Mouse (Mus musculus) heart, adult 9 months (tissue): ENCODE data around the gene Hist1h1b.
"Not testable (repeated sequence)": the region's sequence is repeated elsewhere in the genome, so short reads cannot be mapped to it uniquely, and the experiment has no call there.

Experiments
- DNase-seq, 2 experiments: peaks; one replicate each; pipeline ENCODE4 v3.0.0; 2022; ENCODE audit warnings: low spot score in 2 of 2

Gene Hist1h1b

GRCm38 (mm10) chr13:21782361-21783254, 2.2 kb upstream of the Hist1h1b start:
- not testable (repeated sequence) for DNase-seq

- no peak for DNase-seq
Observed at GRCm38 (mm10) chr13:21781639-21782038, 1.2 kb upstream of the Hist1h1b start.

- DNase-seq: no peak
Observed at GRCm38 (mm10) chr13:21781021-21781555, 663 bp upstream of the Hist1h1b start.

- DNase-seq: peak; percentile 77 to 88
Observed at GRCm38 (mm10) chr13:21778814-21779766, 1.3 kb downstream of the Hist1h1b start.

- no peak for DNase-seq
Observed at GRCm38 (mm10) chr13:21755707-21756106, 24.7 kb downstream of the Hist1h1b start.

- DNase-seq: not testable (repeated sequence)
Observed at GRCm38 (mm10) chr13:21754294-21755001, 26.0 kb downstream of the Hist1h1b start.

- peak; percentile 78 to 93 for DNase-seq
Observed at GRCm38 (mm10) chr13:21753524-21754285, 26.7 kb downstream of the Hist1h1b start, which contains the start of the genes Hist1h2ak and Hist1h2bn. Gene Hist1h2ak (minus strand): TSS chr13:21753827. Gene Hist1h2bn (plus strand): TSS chr13:21754123.

- DNase-seq: no peak
Observed at GRCm38 (mm10) chr13:21753051-21753523, 27.3 kb downstream of the Hist1h1b start.

GRCm38 (mm10) chr13:21752356-21752755, 28.1 kb downstream of the Hist1h1b start:
- DNase-seq: no peak

- DNase-seq: no peak
Observed at GRCm38 (mm10) chr13:21751827-21752226, 28.6 kb downstream of the Hist1h1b start.

GRCm38 (mm10) chr13:21751417-21751816, 29.0 kb downstream of the Hist1h1b start:
- no peak for DNase-seq

- DNase-seq: peak; percentile 79 to 86
Observed at GRCm38 (mm10) chr13:21750159-21751017, 30.0 kb downstream of the Hist1h1b start, which contains the start of gene Hist1h4k. Gene Hist1h4k (minus strand): TSS chr13:21750505.

GRCm38 (mm10) chr13:21749387-21750158, 30.9 kb downstream of the Hist1h1b start:
- no peak for DNase-seq

- DNase-seq: no peak
Observed at GRCm38 (mm10) chr13:21745006-21745405, 35.4 kb downstream of the Hist1h1b start.

GRCm38 (mm10) chr13:21734906-21735767, 45.3 kb downstream of the Hist1h1b start, which contains the start of gene Hist1h4j:
Gene Hist1h4j (plus strand): TSS chr13:21735064.
- peak; percentile 39 to 61 for DNase-seq

GRCm38 (mm10) chr13:21734010-21734905, 46.2 kb downstream of the Hist1h1b start:
- peak; percentile 76 to 82 for DNase-seq
